Mouse (Mus musculus) lung, postnatal 10 days (tissue): ENCODE measurements around the gene Tekt5.

Source experiments
- DNase-seq: peaks from one replicate; pipeline ENCODE4 v3.0.0; 2021

Tekt5 gene

GRCm38 (mm10) chr16:10335953-10336352 is 59.3 kb downstream of the Tekt5 start:
- DNase-seq = no peak

- DNase-seq = no peak
These were observed 62.6 kb downstream of the Tekt5 start for GRCm38 (mm10) chr16:10332732-10333131.

- no peak for DNase-seq
These were observed 64.4 kb downstream of the Tekt5 start for GRCm38 (mm10) chr16:10330586-10331495.

- no peak for DNase-seq
These were observed 67.5 kb downstream of the Tekt5 start for GRCm38 (mm10) chr16:10327563-10328333.

- no peak for DNase-seq
These were observed 75.2 kb downstream of the Tekt5 start for GRCm38 (mm10) chr16:10319914-10320569.

- no peak for DNase-seq
These were observed 78.1 kb downstream of the Tekt5 start for GRCm38 (mm10) chr16:10317197-10317544.

- DNase-seq = no peak
These were observed 78.6 kb downstream of the Tekt5 start for GRCm38 (mm10) chr16:10316493-10317196.

- DNase-seq = peak; percentile 86
These were observed 81.6 kb downstream of the Tekt5 start, which contains the start of gene Emp2 for GRCm38 (mm10) chr16:10313646-10314088. Emp2 (minus strand) TSS chr16:10313968.

GRCm38 (mm10) chr16:10313226-10313625 is 82.1 kb downstream of the Tekt5 start:
- peak; percentile 71 for DNase-seq

- peak; percentile 41 for DNase-seq
These were observed 83.3 kb downstream of the Tekt5 start for GRCm38 (mm10) chr16:10311989-10312388.

- DNase-seq = no peak
These were observed 84.2 kb downstream of the Tekt5 start for GRCm38 (mm10) chr16:10311086-10311485.

- DNase-seq = no peak
These were observed 84.8 kb downstream of the Tekt5 start for GRCm38 (mm10) chr16:10310507-10310906.
